Mouse (Mus musculus) midbrain, embryonic 15.5 days (tissue): ENCODE measurements around the gene Spns3. TPM values are rescaled to one million over a fixed set of nuclear protein-coding genes. Genes with fewer than 3 reads are reported as not detected.

Experiments
- ATAC-seq: fragments of 200-750 bp; cut with Nextera tagmentation; replicated peaks from 2 replicates; pipeline ENCODE4 v1.8.0; 2017; ENCODE audit warnings: moderate TSS enrichment
- H3K27ac ChIP-seq: fragments of 300-500 bp; sonication (generic); 2 replicates; pipeline ENCODE4 v1.5.1; 2015; ENCODE audit warnings: mild to moderate bottlenecking, inconsistent platforms
- H3K27me3 ChIP-seq: fragments of 300-500 bp; sonication (generic); replicated peaks from 2 replicates; pipeline ENCODE4 v1.6.1; 2015; ENCODE audit warnings: inconsistent platforms
- H3K36me3 ChIP-seq: fragments of 300-500 bp; sonication (generic); replicated peaks from 2 replicates; pipeline ENCODE4 v1.6.1; 2015; ENCODE audit warnings: inconsistent platforms
- H3K4me1 ChIP-seq: fragments of 300-500 bp; sonication (generic); 2 replicates; pipeline ENCODE4 v1.6.1; 2015; ENCODE audit warnings: inconsistent platforms
- H3K4me2 ChIP-seq: fragments of 300-500 bp; sonication (generic); 2 replicates; pipeline ENCODE4 v1.6.1; 2015; ENCODE audit warnings: inconsistent platforms, mild to moderate bottlenecking, moderate library complexity
- H3K4me3 ChIP-seq: fragments of 300-500 bp; sonication (generic); 2 replicates; pipeline ENCODE4 v1.5.1; 2015; ENCODE audit warnings: mild to moderate bottlenecking, inconsistent platforms
- H3K9ac ChIP-seq: fragments of 300-500 bp; sonication (generic); 2 replicates; pipeline ENCODE4 v1.6.1; 2015; ENCODE audit warnings: mild to moderate bottlenecking, inconsistent platforms
- H3K9me3 ChIP-seq: fragments of 300-500 bp; sonication (generic); 2 replicates; pipeline ENCODE4 v1.6.1; 2016; ENCODE audit warnings: inconsistent platforms
- WGBS: fragments of 180-500 bp; shearing (Covaris S2); methylation state at CpG from one replicate; pipeline ENCODE4 v1.1.7; 2015; ENCODE audit warnings: mixed read lengths; 5-methylcytosine and 5-hydroxymethylcytosine counted together
- polyA plus RNA-seq: library from polyadenylated mRNA; unstranded; fragments of >200 nt; fragmentation: Nextera tagmentation; extraction: Ambion mirVana; gene quantifications from 2 replicates; pipeline ENCODE4 v1.2.1, GENCODE M21; 2015

The Spns3 gene
- polyA plus RNA-seq, 1 experiment from 2014 or later: not detected

GRCm38 (mm10) chr11:72526190-72526589, 24.1 kb downstream of the Spns3 start:
- H3K36me3 ChIP-seq: no peaks in the 10 kb centered on the region
- H3K4me3 ChIP-seq: no peak overlapping the region
- no peaks in the 10 kb centered on the region for H3K4me1 ChIP-seq
- WGBS: 87% methylated on average over 4 of the region's 4 CpGs
- H3K27me3 ChIP-seq: no peaks in the 10 kb centered on the region
- H3K4me2 ChIP-seq: no peak overlapping the region
- H3K9ac ChIP-seq: no peak overlapping the region
- no peak for ATAC-seq
- H3K9me3 ChIP-seq: no peaks in the 10 kb centered on the region
- no peak overlapping the region for H3K27ac ChIP-seq

GRCm38 (mm10) chr11:72523711-72524110, 26.6 kb downstream of the Spns3 start:
- Histone ChIP-seq H3K9ac (no peak overlapping the region), H3K4me3 (no peak overlapping the region), H3K36me3 (no peaks in the 10 kb centered on the region), H3K27me3 (no peaks in the 10 kb centered on the region), H3K4me2 (no peak overlapping the region), H3K9me3 (no peaks in the 10 kb centered on the region), H3K27ac (no peak overlapping the region), H3K4me1 (no peaks in the 10 kb centered on the region)
- ATAC-seq: no peak
- WGBS: 45% methylated on average over 4 of the region's 4 CpGs

- Histone ChIP-seq H3K27me3 (no peaks in the 10 kb centered on the region), H3K9ac (no peak overlapping the region), H3K36me3 (no peaks in the 10 kb centered on the region), H3K27ac (no peak overlapping the region), H3K4me1 (no peaks in the 10 kb centered on the region), H3K4me2 (no peak overlapping the region), H3K4me3 (no peak overlapping the region), H3K9me3 (no peaks in the 10 kb centered on the region)
- 69% methylated on average over 5 of the region's 5 CpGs for WGBS
- no peak for ATAC-seq
Measured at GRCm38 (mm10) chr11:72522616-72523041, 27.7 kb downstream of the Spns3 start.

- Histone ChIP-seq H3K4me2 (no peak overlapping the region), H3K4me1 (no peaks in the 10 kb centered on the region), H3K27ac (no peak overlapping the region), H3K9me3 (no peaks in the 10 kb centered on the region), H3K9ac (no peak overlapping the region), H3K36me3 (no peaks in the 10 kb centered on the region), H3K4me3 (no peak overlapping the region), H3K27me3 (no peaks in the 10 kb centered on the region)
- WGBS: 82% methylated on average over 5 of the region's 5 CpGs
- no peak for ATAC-seq
Measured at GRCm38 (mm10) chr11:72521598-72522541, 28.4 kb downstream of the Spns3 start.

GRCm38 (mm10) chr11:72519895-72520294, 30.4 kb downstream of the Spns3 start:
- no peaks in the 10 kb centered on the region for H3K9me3 ChIP-seq
- H3K4me3 ChIP-seq: no peak overlapping the region
- WGBS: 69% methylated on average over 3 of the region's 3 CpGs
- H3K4me2 ChIP-seq: no peak overlapping the region
- H3K27me3 ChIP-seq: no peaks in the 10 kb centered on the region
- no peak overlapping the region for H3K27ac ChIP-seq
- H3K9ac ChIP-seq: no peak overlapping the region
- no peaks in the 10 kb centered on the region for H3K36me3 ChIP-seq
- no peaks in the 10 kb centered on the region for H3K4me1 ChIP-seq
- ATAC-seq: no peak

- H3K36me3 ChIP-seq: no peaks in the 10 kb centered on the region
- no peaks in the 10 kb centered on the region for H3K27me3 ChIP-seq
- 78% methylated on average over 4 of the region's 4 CpGs for WGBS
- H3K27ac ChIP-seq: no peak overlapping the region
- no peak overlapping the region for H3K9ac ChIP-seq
- H3K4me2 ChIP-seq: no peak overlapping the region
- no peaks in the 10 kb centered on the region for H3K4me1 ChIP-seq
- H3K9me3 ChIP-seq: no peaks in the 10 kb centered on the region
- no peak for ATAC-seq
- no peak overlapping the region for H3K4me3 ChIP-seq
Measured at GRCm38 (mm10) chr11:72519189-72519588, 31.1 kb downstream of the Spns3 start.

GRCm38 (mm10) chr11:72518449-72518848, 31.9 kb downstream of the Spns3 start:
- no peak overlapping the region for H3K4me3 ChIP-seq
- H3K4me2 ChIP-seq: no peak overlapping the region
- ATAC-seq: no peak
- H3K9ac ChIP-seq: no peak overlapping the region
- H3K4me1 ChIP-seq: no peaks in the 10 kb centered on the region
- H3K36me3 ChIP-seq: no peaks in the 10 kb centered on the region
- no peak overlapping the region for H3K27ac ChIP-seq
- no peaks in the 10 kb centered on the region for H3K27me3 ChIP-seq
- 68% methylated on average over 2 of the region's 2 CpGs for WGBS
- no peaks in the 10 kb centered on the region for H3K9me3 ChIP-seq

GRCm38 (mm10) chr11:72514967-72515366, 35.3 kb downstream of the Spns3 start:
- Histone ChIP-seq H3K36me3 (no peaks in the 10 kb centered on the region), H3K4me1 (no peaks in the 10 kb centered on the region), H3K4me2 (no peak overlapping the region), H3K9me3 (no peaks in the 10 kb centered on the region), H3K27ac (no peak overlapping the region), H3K4me3 (no peak overlapping the region), H3K27me3 (no peaks in the 10 kb centered on the region), H3K9ac (no peak overlapping the region)
- 75% methylated on average over 3 of the region's 3 CpGs for WGBS
- ATAC-seq: no peak

GRCm38 (mm10) chr11:72508651-72509050, 41.7 kb downstream of the Spns3 start:
- no peak for ATAC-seq
- H3K27ac ChIP-seq: no peak overlapping the region
- no peaks in the 10 kb centered on the region for H3K36me3 ChIP-seq
- no peak overlapping the region for H3K4me3 ChIP-seq
- H3K9me3 ChIP-seq: no peaks in the 10 kb centered on the region
- no peak overlapping the region for H3K9ac ChIP-seq
- H3K27me3 ChIP-seq: no peaks in the 10 kb centered on the region
- H3K4me2 ChIP-seq: no peak overlapping the region
- 96% methylated on average over 5 of the region's 5 CpGs for WGBS
- no peaks in the 10 kb centered on the region for H3K4me1 ChIP-seq

GRCm38 (mm10) chr11:72507651-72508050, 42.7 kb downstream of the Spns3 start:
- H3K9me3 ChIP-seq: no peaks in the 10 kb centered on the region
- no peaks in the 10 kb centered on the region for H3K27me3 ChIP-seq
- no peak overlapping the region for H3K9ac ChIP-seq
- no peak overlapping the region for H3K4me3 ChIP-seq
- no peak overlapping the region for H3K4me2 ChIP-seq
- H3K4me1 ChIP-seq: peaks cover under 1% of the 10 kb centered on the region
- no peak for ATAC-seq
- no peaks in the 10 kb centered on the region for H3K36me3 ChIP-seq
- no peak overlapping the region for H3K27ac ChIP-seq

GRCm38 (mm10) chr11:72504016-72504797, 46.1 kb downstream of the Spns3 start:
- H3K36me3 ChIP-seq: no peaks in the 10 kb centered on the region
- no peak for ATAC-seq
- no peak overlapping the region for H3K4me2 ChIP-seq
- peaks cover 12% of the 10 kb centered on the region for H3K4me1 ChIP-seq
- no peak overlapping the region for H3K9ac ChIP-seq
- H3K27ac ChIP-seq: no peak overlapping the region
- no peaks in the 10 kb centered on the region for H3K9me3 ChIP-seq
- no peak overlapping the region for H3K4me3 ChIP-seq
- 77% methylated on average over 10 of the region's 10 CpGs for WGBS
- no peaks in the 10 kb centered on the region for H3K27me3 ChIP-seq

GRCm38 (mm10) chr11:72503501-72503921, 46.8 kb downstream of the Spns3 start:
- Histone ChIP-seq H3K27me3 (no peaks in the 10 kb centered on the region), H3K4me2 (no peak overlapping the region), H3K27ac (no peak overlapping the region), H3K4me3 (no peak overlapping the region), H3K9me3 (no peaks in the 10 kb centered on the region), H3K36me3 (no peaks in the 10 kb centered on the region), H3K4me1 (peaks cover 12% of the 10 kb centered on the region), H3K9ac (no peak overlapping the region)
- ATAC-seq: no peak
- 33% methylated on average over 5 of the region's 5 CpGs for WGBS
